Mouse (Mus musculus) CD8-positive naive resting alpha-beta T cell, adult 2 months (primary cell): Measurements from ENCODE around the gene Msh2.
"Not testable (repeated sequence)": the region's sequence is repeated elsewhere in the genome, so short reads cannot be mapped to it uniquely, and the experiment has no call there.

Source experiments
- DNase-seq, 2 experiments: peaks; one replicate each; pipeline ENCODE4 v3.0.0; 2022; ENCODE audit warnings: low read depth in 2 of 2, low spot score in 2 of 2

Msh2 gene

DNA sequence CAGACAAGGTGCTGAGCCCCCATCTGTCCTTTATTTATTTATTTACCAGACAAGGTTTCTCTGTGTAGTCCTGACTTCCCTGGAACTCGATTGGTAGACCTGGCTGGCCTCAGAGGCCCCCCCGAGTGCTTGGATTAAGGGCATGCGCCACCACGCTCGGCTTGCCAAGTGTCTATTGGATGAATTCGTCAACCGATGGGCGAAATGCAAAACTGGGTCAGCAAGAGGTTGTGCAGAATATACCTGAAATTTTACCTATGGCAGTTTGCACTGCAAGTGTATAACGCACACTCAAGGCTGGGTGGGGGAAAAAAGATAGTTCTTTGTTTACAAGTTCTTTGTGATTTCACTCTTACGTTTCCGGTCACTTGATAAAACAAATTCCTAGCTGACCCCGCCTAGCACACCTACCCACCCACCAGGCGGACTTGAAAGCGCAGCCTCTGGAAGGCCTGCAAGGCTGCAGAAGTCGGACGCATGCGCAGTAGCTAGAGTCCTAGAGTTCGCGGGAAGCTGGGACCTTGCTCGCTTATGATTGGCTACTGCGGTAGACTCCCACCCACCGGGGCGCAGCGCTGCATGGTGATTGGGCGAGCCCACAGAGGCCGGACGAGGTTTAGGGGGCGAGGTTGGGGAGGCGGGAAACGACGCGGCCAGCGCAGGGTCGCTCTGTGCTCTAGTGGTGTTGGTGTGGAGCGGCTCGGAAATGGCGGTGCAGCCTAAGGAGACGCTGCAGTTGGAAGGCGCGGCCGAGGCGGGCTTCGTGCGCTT, at the start of gene Msh2:
Gene Msh2, plus strand, starts transcription at position 441 of the 771 bp plus-strand sequence.
- DNase-seq, result peak; percentile 92 to 96

DNA sequence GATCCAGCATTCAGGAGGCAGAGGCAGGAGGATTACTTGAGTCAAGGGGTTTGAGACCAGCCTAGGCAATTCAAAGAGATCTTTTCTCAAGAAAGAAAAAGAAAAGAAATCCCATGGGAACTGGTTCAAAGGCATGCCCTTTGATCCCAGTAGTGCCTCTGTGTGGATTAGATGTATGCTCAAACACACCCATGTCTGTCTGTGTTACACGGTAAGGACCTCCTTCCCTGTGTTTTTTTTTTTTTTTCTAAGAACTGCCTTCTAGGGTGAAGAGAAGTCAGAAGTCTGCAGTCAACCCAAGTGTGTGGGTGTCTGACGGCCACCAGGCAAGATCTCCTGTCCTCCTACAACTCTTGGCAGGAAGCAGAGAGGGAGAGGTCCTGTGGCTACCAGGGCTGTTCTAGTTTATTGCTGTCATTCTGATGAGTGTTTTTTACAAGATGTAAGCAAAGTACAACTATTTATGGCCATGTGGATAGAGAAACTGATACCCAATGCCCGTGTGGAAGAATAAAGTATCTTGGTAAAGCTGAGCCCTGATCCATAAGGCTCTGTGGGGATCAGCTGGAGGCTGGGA, 46.5 kb upstream of the Msh2 start:
- DNase-seq, result no peak

DNA sequence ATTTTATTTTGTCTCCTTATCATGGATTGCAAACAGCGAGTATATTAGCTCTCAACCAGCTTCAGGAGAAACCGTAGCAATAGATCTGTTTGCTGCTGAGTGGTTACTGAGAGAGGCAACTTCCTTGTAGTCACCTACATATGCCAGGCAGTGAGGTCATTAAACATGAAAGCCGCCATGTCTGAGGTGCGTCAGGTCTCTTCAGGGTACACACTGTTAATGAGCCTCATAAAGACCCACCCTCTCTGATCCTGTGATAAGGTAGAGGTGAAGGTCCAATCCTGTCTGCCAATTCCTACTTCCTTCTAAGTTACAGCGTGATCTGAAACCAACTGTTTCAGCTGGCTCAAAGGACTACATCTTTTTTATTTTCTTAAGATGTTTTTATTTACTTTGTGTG, 44.0 kb upstream of the Msh2 start:
- no peak for DNase-seq

DNA sequence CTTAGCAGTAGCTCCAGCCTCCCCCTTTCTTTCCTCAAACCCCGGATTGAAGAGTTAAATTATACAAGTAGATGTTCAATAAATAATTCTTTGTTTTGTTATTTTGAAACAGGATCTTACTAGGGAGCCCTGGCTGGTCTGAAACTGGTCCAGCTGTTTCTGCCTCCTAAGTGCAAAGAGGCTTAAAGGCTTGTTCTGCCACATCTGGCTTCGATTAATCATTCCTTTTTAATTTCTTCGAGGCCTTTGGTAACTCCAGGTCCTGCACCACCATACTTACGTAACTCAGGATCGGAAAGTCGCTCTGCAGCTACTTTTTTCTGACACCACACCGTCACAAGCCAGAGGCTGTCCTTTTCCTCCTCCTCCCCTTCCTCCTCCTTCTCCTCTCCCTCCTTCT, 43.4 kb upstream of the Msh2 start:
- no peak for DNase-seq

DNA sequence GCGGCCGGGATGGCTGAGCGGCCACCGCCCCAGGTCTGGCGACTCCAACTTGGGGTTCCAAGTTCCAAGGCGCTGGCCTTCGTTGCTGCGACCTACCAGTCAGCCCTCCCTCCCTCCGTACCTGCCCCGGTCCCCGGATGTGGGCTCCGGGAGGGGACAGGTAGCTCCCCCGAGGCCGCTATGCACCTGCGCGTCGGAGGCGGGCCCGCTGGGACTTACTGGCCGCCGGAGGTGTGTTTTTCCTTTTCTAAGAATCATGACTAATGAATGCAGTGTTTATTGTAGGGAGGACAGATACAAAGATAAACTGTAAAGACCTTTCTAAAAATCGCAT, 35.1 kb upstream of the Msh2 start:
- DNase-seq, result peak; percentile 5 to 11

DNA sequence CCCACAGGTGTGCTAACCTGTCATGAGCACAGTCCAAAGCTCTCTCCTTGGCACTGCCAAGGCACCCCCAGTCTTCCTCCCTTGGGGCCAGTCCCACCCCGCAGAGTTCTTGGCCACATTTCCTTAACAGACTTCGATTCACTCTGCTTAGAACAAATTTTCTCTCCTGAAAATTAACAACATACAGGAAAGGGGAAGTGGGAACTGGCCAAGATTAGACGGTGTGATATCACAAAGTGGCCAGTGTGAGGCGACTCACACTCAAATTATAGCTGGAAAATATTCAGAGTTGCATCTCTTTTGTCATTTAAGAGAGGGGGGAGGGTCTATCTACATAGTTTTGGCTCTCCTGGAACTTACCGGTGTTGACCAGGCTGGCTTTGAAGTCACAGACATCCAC, 32.9 kb upstream of the Msh2 start:
- no peak for DNase-seq

DNA sequence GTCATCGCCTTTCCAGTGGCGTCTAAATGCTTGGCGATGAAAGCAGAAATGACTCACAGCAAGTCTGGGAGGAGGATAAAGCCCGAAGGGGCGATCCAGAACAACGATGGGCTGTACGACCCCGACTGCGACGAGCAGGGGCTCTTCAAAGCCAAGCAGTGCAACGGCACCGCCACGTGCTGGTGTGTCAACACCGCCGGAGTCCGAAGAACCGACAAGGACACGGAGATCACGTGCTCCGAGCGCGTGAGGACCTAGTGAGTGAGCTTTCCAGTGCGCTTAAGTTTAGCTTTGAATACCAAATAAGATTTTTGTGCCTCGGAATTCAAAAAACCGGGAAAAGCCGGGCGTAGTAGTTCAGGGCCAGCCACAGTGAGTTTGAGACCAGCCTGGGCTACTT, 31.9 kb upstream of the Msh2 start:
- DNase-seq, result no peak

DNA sequence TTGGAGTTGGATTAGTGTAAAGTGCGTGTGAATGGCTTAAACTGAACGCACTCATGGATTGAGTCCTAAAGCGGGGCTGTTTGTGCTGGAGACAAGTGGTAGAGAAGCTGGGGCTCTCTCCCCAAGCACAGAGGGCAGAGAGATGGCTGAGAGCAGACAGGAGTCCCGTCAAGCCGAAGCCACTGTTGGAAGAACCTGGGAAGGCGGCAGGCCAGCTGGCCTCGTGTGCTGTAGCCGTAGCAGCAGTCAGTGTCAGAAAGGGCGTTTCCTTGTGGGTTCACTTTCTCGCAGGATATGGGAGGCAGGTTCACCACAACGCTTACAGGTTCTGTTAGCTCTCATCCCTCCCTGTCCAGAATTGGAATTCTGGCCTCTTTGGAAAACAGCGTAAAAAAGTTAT, 31.1 kb upstream of the Msh2 start:
- DNase-seq, result no peak

DNA sequence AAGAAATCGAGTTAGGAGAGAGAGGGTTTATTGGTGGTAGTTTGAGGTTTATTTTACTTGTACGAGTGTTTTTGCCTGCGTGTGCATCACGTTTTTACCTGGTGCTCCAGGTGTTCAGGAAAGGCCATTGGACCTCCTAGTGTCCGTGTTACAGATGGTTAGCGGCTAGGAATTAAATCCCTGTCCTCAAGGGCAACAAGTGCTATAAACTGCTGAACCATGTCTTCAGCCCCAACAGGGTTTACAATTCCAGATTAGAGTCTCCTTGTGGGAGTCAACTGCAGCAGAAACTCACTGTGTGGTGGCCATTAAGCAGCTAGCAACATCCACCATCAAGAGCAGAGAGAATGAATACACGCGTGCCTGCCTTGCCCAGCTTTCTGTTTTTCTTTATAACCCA, 29.4 kb upstream of the Msh2 start:
- no peak for DNase-seq

DNA sequence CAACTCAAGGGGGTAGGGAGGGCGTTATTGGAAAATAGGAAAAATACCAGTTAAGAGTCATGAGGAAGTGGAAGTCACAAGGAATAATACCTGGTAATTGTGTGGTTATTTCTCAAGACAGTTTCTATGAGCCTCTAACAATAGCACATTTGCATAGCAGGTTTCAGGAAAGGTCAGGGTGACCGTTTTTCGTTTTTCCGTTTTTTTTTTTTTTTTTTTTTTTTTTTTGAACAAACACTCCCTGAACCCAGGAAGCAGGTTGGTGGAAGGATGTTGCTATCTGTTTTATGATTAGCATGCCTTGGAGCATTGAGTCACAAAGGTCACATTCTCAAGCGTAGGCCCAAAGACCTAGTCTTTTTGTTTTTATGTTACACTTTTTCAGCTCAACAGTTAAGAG, 16.5 kb upstream of the Msh2 start:
- not testable (repeated sequence) for DNase-seq

DNA sequence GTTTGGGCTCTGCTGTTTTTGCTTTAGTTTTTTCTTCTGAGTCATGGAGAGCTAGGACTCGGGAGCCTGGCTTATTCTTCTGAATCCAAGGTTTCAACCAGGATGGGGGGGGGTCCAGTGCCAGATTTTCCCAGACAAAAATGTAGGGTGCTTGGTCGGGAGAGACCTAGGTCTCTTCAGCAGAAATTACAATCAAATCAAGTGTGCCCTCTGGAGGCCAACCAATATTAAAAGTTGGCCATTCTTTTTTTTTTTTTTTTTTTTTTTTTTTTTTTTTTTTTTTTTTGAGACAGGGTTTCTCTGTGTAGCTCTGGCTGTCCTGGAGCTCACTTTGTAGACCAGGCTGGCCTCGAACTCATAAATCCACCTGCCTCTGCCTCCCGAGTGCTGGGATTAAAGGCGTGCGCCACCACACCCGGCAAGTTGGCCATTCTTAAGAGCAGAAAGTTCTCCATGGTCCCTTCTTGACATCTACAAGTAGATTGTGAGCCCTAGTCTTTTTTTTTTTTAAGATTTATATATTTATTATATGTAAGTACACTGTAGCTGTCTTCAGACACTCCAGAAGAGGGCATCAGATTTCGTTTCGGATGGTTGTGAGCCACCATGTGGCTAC, 10.1 kb upstream of the Msh2 start:
- not testable (repeated sequence) for DNase-seq

DNA sequence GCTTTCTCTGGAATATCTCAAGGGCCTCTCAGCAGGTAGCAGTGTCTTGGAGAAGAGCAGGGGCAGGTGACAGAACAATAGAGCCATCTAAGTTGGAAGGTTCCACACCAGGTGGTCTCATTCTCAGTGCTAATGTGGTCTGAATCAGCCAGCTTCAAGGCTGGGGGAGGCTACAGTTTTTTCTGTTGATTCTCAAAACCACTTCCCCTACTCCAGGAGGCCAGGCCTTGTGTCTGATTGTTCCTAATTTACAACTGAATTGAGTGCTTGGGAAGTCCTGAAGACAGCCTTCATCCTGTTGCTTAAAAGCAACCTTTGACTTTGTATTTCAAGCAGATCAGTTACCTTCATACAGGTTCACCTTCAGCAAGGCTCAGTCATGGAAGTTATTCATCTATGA, 7.9 kb upstream of the Msh2 start:
- no peak for DNase-seq

DNA sequence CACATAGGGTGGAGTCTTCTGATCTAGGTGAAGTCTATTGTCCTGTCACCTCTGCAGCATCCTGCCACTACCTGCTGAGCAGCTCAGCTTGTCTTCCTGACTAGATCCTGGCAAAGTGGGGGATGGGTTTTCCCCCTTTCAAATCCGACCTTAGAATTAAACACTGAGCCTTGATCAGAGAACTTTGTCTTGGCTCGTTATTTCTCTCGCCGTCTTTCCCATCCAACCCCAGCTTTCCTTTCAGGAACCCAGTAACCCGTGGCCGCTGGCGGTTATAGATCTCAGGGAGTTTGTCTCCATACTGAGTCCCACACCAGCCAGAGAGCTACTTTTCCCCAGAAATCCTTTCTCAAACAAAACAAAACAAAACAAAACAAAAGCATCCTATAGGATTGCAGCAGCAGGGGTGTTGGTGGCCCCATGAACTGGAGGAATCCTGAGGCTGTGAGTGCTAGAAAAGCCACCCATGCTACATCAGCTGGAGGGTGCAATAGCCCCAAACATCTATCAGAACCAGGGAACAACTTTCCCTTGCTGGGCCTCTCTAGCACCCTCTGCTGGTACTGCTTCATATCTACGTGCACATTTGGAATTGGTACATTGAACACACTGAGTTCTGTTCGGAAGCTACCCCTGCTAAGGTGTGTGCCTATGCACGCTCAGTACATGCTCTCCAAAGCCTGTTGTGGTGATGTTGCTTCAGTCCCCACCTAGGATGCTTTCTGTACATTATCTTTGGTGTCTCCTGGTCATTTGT, 6.9 kb upstream of the Msh2 start:
- peak; percentile 55 to 72 for DNase-seq

DNA sequence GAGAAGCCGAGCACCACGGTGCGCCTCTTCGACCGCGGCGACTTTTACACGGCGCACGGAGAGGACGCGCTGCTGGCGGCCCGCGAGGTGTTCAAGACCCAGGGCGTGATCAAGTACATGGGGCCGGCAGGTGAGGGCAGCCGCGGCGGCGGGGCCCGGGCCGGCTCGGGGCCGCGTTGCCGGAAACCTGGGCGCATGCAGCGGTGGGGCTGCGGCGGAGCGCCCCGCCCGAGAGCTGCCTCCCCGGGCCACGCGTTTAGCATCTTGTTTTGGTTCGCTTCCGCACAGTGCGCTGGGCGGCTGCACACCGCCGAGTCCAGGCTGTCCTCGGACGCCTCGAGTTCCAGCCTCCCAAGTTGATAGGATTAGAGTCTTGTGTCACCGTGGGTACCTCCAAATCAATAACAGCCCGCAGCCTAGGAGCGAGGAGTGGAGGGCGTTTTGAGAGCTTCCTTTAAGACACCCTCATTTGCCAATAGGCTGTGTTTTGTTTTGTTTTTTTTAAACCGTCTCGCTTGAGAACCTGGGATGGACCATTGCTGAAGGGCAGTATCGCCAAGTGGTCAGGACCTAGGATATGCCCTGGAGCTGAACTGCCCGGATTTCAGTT, 652 bp downstream of the Msh2 start:
- peak in 1 of 2 experiments; percentile 51 for DNase-seq

DNA sequence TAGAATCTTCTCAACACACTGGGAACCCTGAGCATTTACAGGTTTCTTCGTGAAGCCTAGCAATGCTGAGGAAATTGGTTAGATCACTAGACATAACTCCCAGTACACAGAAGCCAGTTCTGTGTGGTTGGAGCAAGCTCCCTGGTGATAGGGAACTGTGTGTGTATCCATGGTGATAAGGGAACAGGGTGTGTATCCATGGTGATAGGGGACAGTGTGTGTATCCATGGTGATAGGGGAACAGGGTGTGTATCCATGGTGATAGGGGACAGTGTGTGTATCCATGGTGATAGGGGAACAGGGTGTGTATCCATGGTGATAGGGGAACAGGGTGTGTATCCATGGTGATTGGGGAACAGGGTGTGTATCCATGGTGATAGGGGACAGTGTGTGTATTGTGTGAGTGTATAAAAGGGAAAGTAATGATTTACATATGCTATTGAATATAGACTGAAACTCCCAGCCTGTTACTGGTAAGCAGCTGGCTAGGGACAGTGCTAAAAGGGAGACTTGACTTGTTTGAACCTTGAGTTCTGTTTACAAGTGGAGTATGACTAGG, 4.9 kb downstream of the Msh2 start:
- not testable (repeated sequence) for DNase-seq

DNA sequence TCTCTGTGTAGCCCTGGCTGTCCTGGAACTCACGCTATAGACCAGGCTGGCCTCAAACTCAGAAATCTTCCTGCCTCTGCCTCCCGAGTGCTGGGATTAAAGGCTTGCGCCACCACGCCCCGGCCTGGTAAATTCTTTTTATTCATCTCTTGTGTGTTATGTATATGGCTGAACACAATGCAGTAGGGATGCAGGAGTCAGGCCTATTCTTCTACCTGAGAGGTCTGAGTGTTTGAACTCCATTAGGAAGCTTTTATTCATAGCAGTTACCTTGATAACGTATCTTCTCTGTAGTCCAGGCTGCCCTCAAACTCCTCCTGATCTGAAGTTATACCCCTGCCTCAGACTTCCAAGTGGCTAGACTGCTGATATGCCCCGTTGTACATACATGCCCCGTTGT, 5.5 kb downstream of the Msh2 start:
- no peak for DNase-seq

DNA sequence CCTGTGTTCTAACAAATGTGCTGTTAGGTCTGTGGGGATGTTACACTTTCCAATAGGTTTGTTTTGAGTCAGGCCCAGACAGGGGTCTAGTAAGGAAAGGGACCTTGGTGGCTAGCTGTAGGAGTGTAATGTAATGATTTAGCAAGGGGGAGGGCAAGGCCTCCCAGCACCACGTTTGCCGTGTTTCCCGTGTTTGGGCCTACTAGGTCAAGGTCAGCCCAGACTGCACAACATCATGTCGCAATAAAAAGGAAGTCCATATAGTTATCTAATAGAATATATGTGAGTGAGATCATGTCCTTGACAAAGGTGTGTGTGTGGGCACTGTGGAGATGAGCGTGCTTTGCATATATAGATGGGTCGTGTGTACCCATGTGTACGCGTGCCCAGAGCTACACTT, 17.1 kb downstream of the Msh2 start:
- DNase-seq, result no peak

DNA sequence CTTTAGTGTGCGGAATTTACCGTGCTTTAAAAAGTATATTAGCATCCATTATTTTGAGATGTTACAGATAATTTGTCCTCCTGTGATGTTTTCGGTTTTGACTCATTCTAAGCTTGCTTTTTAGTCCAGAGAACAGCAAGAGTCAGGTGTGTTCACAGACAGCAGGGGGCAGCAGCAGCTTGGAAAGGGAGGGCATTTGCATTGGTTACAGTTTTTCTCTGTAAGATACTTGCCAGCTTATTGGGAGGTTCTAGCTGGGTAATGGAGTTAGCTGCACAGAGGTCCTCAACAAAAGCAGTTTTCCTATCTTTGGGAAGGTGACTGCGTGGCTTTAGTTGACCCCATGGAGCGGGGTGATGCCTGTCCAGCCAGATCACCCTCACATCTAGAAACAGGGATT, 19.8 kb downstream of the Msh2 start:
- peak in 1 of 2 experiments; percentile 7 for DNase-seq

DNA sequence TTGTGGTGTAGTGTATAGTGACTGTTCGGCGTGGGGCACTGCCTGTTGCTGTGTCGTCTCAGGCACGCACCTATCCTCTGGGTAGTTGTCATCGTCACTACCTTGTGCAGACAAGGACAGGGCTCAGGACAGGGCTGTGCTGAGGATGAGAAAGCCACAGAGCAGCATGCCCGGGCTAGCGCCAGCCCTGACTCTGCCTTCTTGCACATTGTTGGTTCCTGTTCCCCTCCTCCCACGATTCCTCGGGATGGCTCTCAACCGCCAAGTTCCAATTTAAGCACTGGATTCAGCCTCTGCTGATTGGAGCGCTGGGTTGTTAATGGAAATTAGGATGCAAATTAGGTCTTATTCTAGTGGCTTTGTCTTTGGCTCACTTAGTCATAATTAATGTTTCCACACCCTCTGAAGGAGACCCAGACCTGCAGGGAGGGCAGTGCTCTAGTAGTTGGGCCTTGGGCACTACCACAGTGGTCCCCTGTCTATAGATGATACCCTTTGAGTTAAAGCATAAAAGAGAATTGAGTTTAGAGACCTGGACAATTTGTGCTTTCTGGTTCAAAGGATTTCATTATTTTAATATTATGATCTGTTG, 23.8 kb downstream of the Msh2 start:
- DNase-seq, result no peak

DNA sequence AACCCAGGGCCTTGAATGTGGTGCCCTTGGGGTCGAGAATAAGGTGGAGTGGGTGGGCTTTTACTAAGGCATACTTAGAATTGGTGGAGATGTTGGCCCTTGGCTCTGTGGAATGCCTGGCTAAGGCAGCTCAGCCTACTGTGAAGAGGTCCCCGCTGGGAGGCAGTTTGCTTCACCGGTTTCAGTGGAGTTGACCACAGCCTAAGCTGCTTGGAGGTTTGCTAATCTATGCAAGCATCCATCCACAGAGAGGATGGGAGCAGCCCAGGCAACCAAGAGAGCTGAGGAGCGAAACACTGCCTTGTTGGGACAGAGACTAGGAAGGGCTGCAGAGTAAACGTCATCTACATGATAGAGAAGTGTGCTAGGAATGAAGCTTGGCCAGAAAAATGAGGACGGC, 24.7 kb downstream of the Msh2 start:
- DNase-seq, result no peak
